Mouse (Mus musculus) small intestine, adult 2 months (tissue): Measurements from ENCODE around the gene Tial1.

Experiments
- CTCF ChIP-seq: fragments of 200-500 bp; IDR thresholded peaks from 2 replicates; pipeline ENCODE4 v1.5.1; 2012; ENCODE audit warnings: low read depth, mild to moderate bottlenecking, control low read depth, inconsistent platforms, low read length, moderate library complexity, mixed read lengths; ENCODE audit not compliant: insufficient replicate concordance, insufficient read length; ENCODE audit errors: extremely low read depth
- POLR2A ChIP-seq: fragments of 200-500 bp; IDR thresholded peaks from 2 replicates; pipeline ENCODE4 v1.6.1; 2012; ENCODE audit warnings: low read depth, mild to moderate bottlenecking, control low read depth, inconsistent platforms, low read length, moderate library complexity

DNA sequence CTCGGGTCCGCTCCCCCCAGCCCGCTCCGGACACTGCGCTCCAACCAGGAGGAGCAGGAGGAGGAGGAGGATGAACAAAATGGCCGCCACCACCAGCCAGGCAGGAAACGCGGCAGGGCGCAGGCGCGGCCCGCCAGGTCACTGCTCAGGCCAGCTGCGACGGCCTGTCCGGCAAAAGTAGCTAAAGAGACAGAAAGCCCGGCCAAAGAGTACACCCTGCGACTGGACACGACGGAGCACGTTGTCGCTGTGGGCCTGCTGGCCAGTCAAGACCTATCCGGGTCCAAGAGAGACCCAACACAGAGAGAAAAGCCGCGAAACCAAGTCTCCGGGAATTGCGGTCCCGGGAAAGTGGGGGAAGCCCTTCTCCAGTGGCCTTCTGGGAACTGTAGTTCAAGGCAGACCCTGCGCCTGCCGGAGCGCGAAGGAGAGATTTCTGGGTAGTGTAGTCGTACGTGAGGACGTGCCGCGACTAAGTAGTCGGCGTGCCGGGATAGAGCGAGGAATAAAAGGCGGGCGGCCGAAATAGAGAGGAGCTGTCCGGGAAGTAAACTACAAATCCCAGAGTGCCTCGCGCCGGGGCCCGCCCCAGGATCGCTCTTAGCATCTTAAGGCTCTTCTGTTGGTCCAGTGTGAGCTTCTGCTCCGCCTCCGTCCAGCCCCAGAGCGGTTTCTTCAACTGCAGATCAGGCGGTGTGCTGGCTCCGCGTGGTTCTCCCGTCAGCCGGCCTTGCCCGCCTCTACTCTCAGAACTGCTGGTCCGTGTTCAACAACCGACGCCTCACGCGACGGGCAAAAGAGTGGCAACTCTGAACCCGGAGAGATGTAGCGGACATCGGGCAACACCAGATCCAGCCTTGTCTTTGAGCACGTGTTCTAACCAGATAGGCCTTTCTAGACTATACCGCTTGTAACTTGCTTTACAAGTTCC lies at the start of gene Tial1:
- TF ChIP-seq POLR2A (peak; percentile 89), CTCF (no peak)
